Mouse (Mus musculus): ENCODE data around the gene Cdh3. TPM values are rescaled to one million over a fixed set of nuclear protein-coding genes. Genes with fewer than 3 reads are reported as not detected.
A peak's percentile ranks its signal among the peaks of the same experiment; 100 is the strongest.

Gene Cdh3
- polyA plus RNA-seq, 1 experiment: not detected

DNA sequence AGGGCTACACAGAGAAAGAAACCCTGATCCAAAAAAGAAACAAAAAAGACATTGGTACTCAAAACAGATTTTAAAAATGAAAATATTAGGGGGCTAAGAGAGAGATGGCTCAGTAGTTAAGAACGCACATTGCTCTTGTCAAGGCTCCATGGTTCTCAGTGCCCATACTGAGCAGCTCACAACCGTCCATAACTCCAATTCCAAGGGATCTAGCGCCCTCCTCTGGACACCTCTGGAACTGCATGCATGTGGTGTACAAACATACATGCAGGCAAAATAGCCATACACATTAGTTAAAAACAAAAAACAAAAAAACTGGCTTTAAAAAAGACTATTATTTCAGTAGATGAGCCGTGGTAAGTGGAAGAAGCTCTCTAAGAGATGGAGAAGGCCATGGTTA is 19.9 kb downstream of the Cdh3 start:
- no peaks in the 10 kb centered on the region for H3K4me1 ChIP-seq (ENCODE audit: control insufficient read depth, insufficient read depth, low read length)
- H3K4me3 ChIP-seq (replicated peaks; ENCODE audit: control insufficient read depth, low read depth, low read length): no peak overlapping the region
- H3K27ac ChIP-seq (ENCODE audit: control insufficient read depth, insufficient read depth, low read depth, low read length, poor library complexity): no peak overlapping the region
- no peak for TF ChIP-seq POLR2A (IDR thresholded peaks at IDR 0.05; ENCODE audit: borderline replicate concordance, control insufficient read depth, low read depth, low read length)
- peak; percentile 48; the same call in 1 of the 2 replicates for TF ChIP-seq CTCF (IDR thresholded peaks at IDR 0.05; ENCODE audit: control insufficient read depth, insufficient read depth, low read length)
- 66% methylated on average over 4 of the region's 4 CpGs for WGBS

DNA sequence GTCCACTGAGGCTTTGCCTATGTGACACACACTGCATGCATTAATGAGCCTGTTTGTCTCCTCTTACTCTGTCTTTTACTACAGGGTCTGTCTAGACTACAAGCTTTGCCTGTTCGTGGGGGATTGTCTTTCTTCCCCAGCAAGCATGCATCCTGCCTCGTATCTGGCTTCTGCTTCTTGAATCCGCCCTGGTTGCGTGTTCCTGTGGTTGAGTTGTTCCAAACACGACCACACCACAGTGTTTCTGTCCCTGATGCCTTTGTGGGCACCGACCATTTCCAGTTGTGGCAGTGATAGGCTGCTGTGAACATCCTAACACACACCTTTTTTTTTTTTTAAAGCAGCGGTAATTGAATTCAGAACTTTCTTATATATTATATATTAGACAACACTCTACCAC is 23.0 kb downstream of the Cdh3 start:
- 19% methylated on average over 7 of the region's 7 CpGs for WGBS
- Histone ChIP-seq H3K27ac (ENCODE audit: control insufficient read depth, insufficient read depth, low read depth, low read length, poor library complexity) (no peak overlapping the region), H3K4me1 (ENCODE audit: control insufficient read depth, insufficient read depth, low read length) (no peaks in the 10 kb centered on the region), H3K4me3 (replicated peaks; ENCODE audit: control insufficient read depth, low read depth, low read length) (no peak overlapping the region)
- TF ChIP-seq CTCF (IDR thresholded peaks at IDR 0.05; ENCODE audit: control insufficient read depth, insufficient read depth, low read length) (no peak), POLR2A (IDR thresholded peaks at IDR 0.05; ENCODE audit: borderline replicate concordance, control insufficient read depth, low read depth, low read length) (no peak)

DNA sequence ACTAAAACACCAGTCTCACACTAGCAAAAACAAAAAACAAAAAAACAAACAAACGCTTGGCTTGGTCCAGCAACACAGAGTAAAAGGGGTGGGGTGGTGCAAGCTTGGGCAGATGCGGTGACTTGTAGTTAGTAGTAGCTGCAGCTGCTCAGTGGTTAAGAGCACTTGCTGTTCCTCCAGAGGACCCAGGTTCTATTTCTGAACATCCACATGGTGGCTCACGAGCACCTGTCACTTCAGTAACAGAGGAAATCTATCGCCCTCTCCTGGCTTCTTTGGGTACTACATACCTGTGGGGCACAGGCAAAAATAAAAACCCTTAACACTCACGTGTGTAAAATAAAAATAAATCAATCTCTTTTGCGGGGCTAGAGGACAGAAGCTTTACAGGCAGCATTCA is 23.8 kb downstream of the Cdh3 start:
- Histone ChIP-seq H3K27ac (ENCODE audit: control insufficient read depth, insufficient read depth, low read depth, low read length, poor library complexity) (no peak overlapping the region), H3K4me3 (replicated peaks; ENCODE audit: control insufficient read depth, low read depth, low read length) (no peak overlapping the region), H3K4me1 (ENCODE audit: control insufficient read depth, insufficient read depth, low read length) (no peaks in the 10 kb centered on the region)
- no peak for TF ChIP-seq POLR2A (IDR thresholded peaks at IDR 0.05; ENCODE audit: borderline replicate concordance, control insufficient read depth, low read depth, low read length)
- TF ChIP-seq CTCF (IDR thresholded peaks at IDR 0.05; ENCODE audit: control insufficient read depth, insufficient read depth, low read length): peak; percentile 44; the same call in 1 of the 2 replicates
- 19% methylated on average over 6 of the region's 6 CpGs for WGBS

GRCm38 (mm10) chr8:106535448-106535847 is 24.8 kb downstream of the Cdh3 start:
- TF ChIP-seq CTCF (IDR thresholded peaks at IDR 0.05; ENCODE audit: control insufficient read depth, insufficient read depth, low read length) (peak; percentile 37; the same call in 1 of the 2 replicates), POLR2A (IDR thresholded peaks at IDR 0.05; ENCODE audit: borderline replicate concordance, control insufficient read depth, low read depth, low read length) (no peak)
- 55% methylated on average over 4 of the region's 4 CpGs for WGBS
- H3K27ac ChIP-seq (ENCODE audit: control insufficient read depth, insufficient read depth, low read depth, low read length, poor library complexity): no peak overlapping the region
- H3K4me3 ChIP-seq (replicated peaks; ENCODE audit: control insufficient read depth, low read depth, low read length): no peak overlapping the region
- no peaks in the 10 kb centered on the region for H3K4me1 ChIP-seq (ENCODE audit: control insufficient read depth, insufficient read depth, low read length)

GRCm38 (mm10) chr8:106539193-106539592 is 28.5 kb downstream of the Cdh3 start:
- no peak overlapping the region for H3K27ac ChIP-seq (ENCODE audit: control insufficient read depth, insufficient read depth, low read depth, low read length, poor library complexity)
- no peaks in the 10 kb centered on the region for H3K4me1 ChIP-seq (ENCODE audit: control insufficient read depth, insufficient read depth, low read length)
- H3K4me3 ChIP-seq (replicated peaks; ENCODE audit: control insufficient read depth, low read depth, low read length): no peak overlapping the region
- 64% methylated on average over 5 of the region's 5 CpGs for WGBS
- TF ChIP-seq CTCF (IDR thresholded peaks at IDR 0.05; ENCODE audit: control insufficient read depth, insufficient read depth, low read length) (no peak), POLR2A (IDR thresholded peaks at IDR 0.05; ENCODE audit: borderline replicate concordance, control insufficient read depth, low read depth, low read length) (no peak)

GRCm38 (mm10) chr8:106541002-106541401 is 30.3 kb downstream of the Cdh3 start:
- Histone ChIP-seq H3K4me1 (ENCODE audit: control insufficient read depth, insufficient read depth, low read length) (no peaks in the 10 kb centered on the region), H3K27ac (ENCODE audit: control insufficient read depth, insufficient read depth, low read depth, low read length, poor library complexity) (no peak overlapping the region), H3K4me3 (replicated peaks; ENCODE audit: control insufficient read depth, low read depth, low read length) (no peak overlapping the region)
- WGBS: 81% methylated on average over 11 of the region's 11 CpGs
- TF ChIP-seq CTCF (IDR thresholded peaks at IDR 0.05; ENCODE audit: control insufficient read depth, insufficient read depth, low read length) (no peak), POLR2A (IDR thresholded peaks at IDR 0.05; ENCODE audit: borderline replicate concordance, control insufficient read depth, low read depth, low read length) (no peak)

GRCm38 (mm10) chr8:106543043-106543442 is 32.4 kb downstream of the Cdh3 start:
- TF ChIP-seq POLR2A (IDR thresholded peaks at IDR 0.05; ENCODE audit: borderline replicate concordance, control insufficient read depth, low read depth, low read length) (no peak), CTCF (IDR thresholded peaks at IDR 0.05; ENCODE audit: control insufficient read depth, insufficient read depth, low read length) (no peak)
- H3K4me3 ChIP-seq (replicated peaks; ENCODE audit: control insufficient read depth, low read depth, low read length): no peak overlapping the region
- 82% methylated on average over 8 of the region's 8 CpGs for WGBS
- H3K4me1 ChIP-seq (ENCODE audit: control insufficient read depth, insufficient read depth, low read length): no peaks in the 10 kb centered on the region
- H3K27ac ChIP-seq (ENCODE audit: control insufficient read depth, insufficient read depth, low read depth, low read length, poor library complexity): no peak overlapping the region

DNA sequence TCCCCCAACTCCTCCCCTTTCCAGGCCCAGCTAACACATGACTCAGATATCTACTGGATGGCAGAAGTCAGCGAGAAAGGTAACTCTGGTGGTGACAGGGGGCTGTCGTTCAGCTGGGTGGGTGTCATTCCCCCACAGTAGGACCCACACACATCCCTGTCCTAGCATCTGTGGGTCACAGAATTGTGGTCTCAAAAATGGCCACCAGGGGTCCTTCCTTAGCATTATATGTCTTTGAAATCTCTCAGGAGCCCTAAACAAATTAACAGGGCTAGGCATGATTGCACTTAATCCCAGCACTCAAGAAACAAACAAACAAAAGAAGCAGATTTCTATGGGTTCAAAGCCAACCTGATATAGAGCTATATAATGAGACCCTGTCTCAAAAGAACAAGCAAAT is 34.5 kb downstream of the Cdh3 start:
- no peak for TF ChIP-seq CTCF (IDR thresholded peaks at IDR 0.05; ENCODE audit: control insufficient read depth, insufficient read depth, low read length)
- TF ChIP-seq POLR2A (IDR thresholded peaks at IDR 0.05; ENCODE audit: borderline replicate concordance, control insufficient read depth, low read depth, low read length): no peak
- no peak overlapping the region for H3K27ac ChIP-seq (ENCODE audit: control insufficient read depth, insufficient read depth, low read depth, low read length, poor library complexity)
- H3K4me1 ChIP-seq (ENCODE audit: control insufficient read depth, insufficient read depth, low read length): no peaks in the 10 kb centered on the region
- H3K4me3 ChIP-seq (replicated peaks; ENCODE audit: control insufficient read depth, low read depth, low read length): no peak overlapping the region
- 43% methylated on average over 2 of the region's 2 CpGs for WGBS

DNA sequence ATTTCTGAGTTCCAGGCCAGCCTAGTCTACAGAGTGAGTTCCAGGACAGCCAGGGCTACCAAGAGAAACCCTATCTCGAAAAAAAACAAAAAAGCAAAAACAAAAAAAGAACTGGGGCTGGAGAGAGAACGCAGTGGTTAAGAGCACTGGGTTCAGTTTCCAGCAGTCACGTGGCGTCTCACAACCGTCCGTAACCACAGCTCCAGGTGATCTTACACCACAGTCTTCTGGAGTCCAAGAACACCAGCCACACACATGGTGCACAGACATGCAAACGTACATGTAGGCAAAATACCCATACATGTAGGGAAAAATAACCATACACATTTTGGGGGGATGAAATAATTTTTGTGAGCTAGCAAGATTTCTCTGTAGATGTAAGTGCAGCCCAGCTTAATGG is 36.1 kb downstream of the Cdh3 start:
- 21% methylated on average over 7 of the region's 7 CpGs for WGBS
- Histone ChIP-seq H3K4me1 (ENCODE audit: control insufficient read depth, insufficient read depth, low read length) (no peaks in the 10 kb centered on the region), H3K27ac (ENCODE audit: control insufficient read depth, insufficient read depth, low read depth, low read length, poor library complexity) (no peak overlapping the region), H3K4me3 (replicated peaks; ENCODE audit: control insufficient read depth, low read depth, low read length) (no peak overlapping the region)
- TF ChIP-seq POLR2A (IDR thresholded peaks at IDR 0.05; ENCODE audit: borderline replicate concordance, control insufficient read depth, low read depth, low read length) (no peak), CTCF (IDR thresholded peaks at IDR 0.05; ENCODE audit: control insufficient read depth, insufficient read depth, low read length) (no peak)

Data from bone marrow, adult 2 months (tissue).